Mouse (Mus musculus) megakaryocyte, embryonic 14.5 days (primary cell): ENCODE results near the gene Cyp4f40. TPM values are rescaled to one million over a fixed set of nuclear protein-coding genes. Genes with fewer than 3 reads are reported as not detected.
A peak's percentile ranks its signal among the peaks of the same experiment; 100 is the strongest.
"Not testable (repeated sequence)": the region's sequence is repeated elsewhere in the genome, so short reads cannot be mapped to it uniquely, and the experiment has no call there.

Experiments used
- H3K27me3 ChIP-seq: replicated peaks from 2 replicates; pipeline ENCODE3; 2012; ENCODE audit warnings: inconsistent platforms
- H3K36me3 ChIP-seq: replicated peaks from 2 replicates; pipeline ENCODE3; 2012; ENCODE audit warnings: low read length, inconsistent platforms, mixed read lengths
- H3K4me1 ChIP-seq: 2 replicates; pipeline ENCODE4 v1.6.1; 2012; ENCODE audit warnings: inconsistent platforms
- H3K4me3 ChIP-seq: replicated peaks from 2 replicates; pipeline ENCODE3; 2012; ENCODE audit warnings: moderate library complexity, mild to moderate bottlenecking, inconsistent platforms
- H3K9me3 ChIP-seq: 2 replicates; pipeline ENCODE4 v1.6.1; 2012; ENCODE audit warnings: inconsistent platforms
- FLI1 ChIP-seq: IDR thresholded peaks from 2 replicates; pipeline ENCODE4 v1.6.1; 2012; ENCODE audit warnings: low read length, inconsistent platforms, mixed read lengths
- GATA1 ChIP-seq: IDR thresholded peaks from 3 replicates; pipeline ENCODE4 v1.6.1; 2012; ENCODE audit warnings: mixed read lengths, low read length, inconsistent platforms, borderline replicate concordance
- polyA plus RNA-seq: library from polyadenylated mRNA; stranded (reverse); fragments of >175 nt; gene quantifications from 2 replicates; pipeline ENCODE4 v1.2.3, GENCODE M21; 2012; ENCODE audit warnings: low replicate concordance; ENCODE audit not compliant: insufficient read depth

Cyp4f40 gene
- 0.74 and 22.2 TPM in 2 replicates for polyA plus RNA-seq

DNA sequence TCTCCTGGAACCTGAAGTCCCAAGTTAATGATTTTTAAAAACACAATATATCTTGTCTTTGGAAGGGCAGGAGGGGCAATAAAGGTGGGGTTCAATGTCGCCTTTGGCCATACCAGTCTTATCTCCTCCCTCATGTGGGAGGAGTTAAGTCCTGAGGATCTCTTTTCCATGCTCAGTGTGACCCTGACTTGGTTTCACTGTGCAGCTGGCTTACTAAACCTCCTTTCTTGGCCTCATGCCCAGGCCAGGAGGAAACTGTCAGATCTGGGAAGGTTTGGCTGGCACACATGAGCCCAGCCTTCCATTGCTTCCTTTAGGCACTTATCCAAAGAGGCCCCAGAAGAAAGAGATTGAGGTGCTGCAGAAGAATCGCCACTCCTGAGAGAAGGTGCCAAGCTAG is at the start of gene Cyp4f40:
Cyp4f40 (plus strand) TSS at position 189 of the 400 bp plus-strand sequence.
- no peaks in the 10 kb centered on the region for H3K4me1 ChIP-seq

DNA sequence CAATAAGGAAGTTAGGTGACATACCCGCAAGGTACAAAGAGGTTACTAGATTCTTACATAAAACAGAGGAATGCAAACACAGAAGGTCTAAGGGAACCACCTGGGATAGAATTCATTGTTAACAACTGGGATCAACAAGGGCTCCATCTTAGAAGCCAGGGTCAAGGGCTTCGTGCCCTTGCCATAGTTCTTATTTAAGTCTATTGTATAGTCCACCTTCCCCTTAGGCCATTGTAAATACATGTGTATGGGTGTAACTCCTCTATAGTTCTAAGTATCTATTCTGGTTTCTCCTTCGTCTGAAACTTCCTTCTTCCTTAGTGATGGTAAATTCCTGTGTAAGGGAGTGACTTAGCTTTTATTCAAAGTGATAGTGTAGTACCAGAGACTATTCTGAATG is 48.5 kb upstream of the Cyp4f40 start:
- H3K4me1 ChIP-seq: peaks cover 12% of the 10 kb centered on the region; the same call in 1 of the 2 replicates
- not testable (repeated sequence) for H3K9me3 ChIP-seq, H3K36me3 ChIP-seq, H3K27me3 ChIP-seq, H3K4me3 ChIP-seq

More for the DNA sequence above, at the start of gene Cyp4f40:
- Histone ChIP-seq H3K9me3 (no peaks in the 10 kb centered on the region), H3K4me3 (no peak within 1 kb of the TSS), H3K27me3 (peaks cover 3% of the 10 kb centered on the region), H3K36me3 (no peaks in the 10 kb centered on the region)
- TF ChIP-seq GATA1 (no peak), FLI1 (no peak)

DNA sequence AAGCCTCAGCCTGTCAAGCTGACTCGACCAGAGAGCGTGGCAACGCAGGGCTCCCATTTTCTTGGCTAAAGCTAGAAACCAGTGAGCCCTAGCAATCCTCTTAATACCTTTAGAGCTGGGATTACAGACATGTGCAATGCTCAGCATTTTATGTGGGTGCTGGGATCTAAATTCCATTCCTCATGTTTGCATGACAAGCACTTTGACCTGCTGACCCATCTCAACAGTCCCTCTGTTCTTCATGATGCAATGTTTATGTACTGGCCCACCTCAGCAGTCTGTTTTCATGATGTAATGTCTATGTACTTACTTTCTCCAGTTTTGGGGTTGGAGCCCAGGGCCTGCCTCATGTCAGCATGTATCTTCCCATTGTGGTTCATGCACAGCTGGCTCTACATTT is 47.8 kb upstream of the Cyp4f40 start:
- H3K9me3 ChIP-seq: peaks cover 4% of the 10 kb centered on the region
- TF ChIP-seq GATA1 (no peak), FLI1 (no peak)

DNA sequence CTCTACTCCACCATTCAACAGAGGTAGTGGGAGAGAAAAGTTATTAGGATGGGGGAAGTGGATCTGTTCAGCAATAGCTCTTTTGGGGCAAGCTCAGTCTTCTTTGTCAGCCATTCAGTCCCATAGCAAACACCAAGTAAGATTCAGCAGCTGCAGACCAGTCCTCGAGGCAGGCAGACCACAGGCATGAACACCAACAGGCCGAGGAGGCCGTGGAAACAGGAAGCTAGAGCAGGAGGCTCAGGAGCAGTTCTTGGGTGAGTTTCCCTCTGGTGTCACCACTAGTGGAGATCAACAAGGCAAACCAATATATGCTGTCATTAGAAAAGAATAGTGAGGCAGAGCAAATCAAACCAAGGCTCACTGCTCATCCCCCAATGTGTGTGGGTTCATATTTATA is 46.3 kb upstream of the Cyp4f40 start:
- H3K9me3 ChIP-seq: peaks cover 12% of the 10 kb centered on the region
- no peak overlapping the region for H3K4me3 ChIP-seq
- H3K27me3 ChIP-seq: no peaks in the 10 kb centered on the region
- TF ChIP-seq FLI1: no peak
- no peak for TF ChIP-seq GATA1
- H3K36me3 ChIP-seq: no peaks in the 10 kb centered on the region
- H3K4me1 ChIP-seq: peaks cover 12% of the 10 kb centered on the region; the same call in 1 of the 2 replicates

More for the DNA sequence above, 47.8 kb upstream of the Cyp4f40 start:
- no peaks in the 10 kb centered on the region for H3K36me3 ChIP-seq
- H3K4me3 ChIP-seq: no peak overlapping the region
- no peaks in the 10 kb centered on the region for H3K27me3 ChIP-seq
- H3K4me1 ChIP-seq: peaks cover 12% of the 10 kb centered on the region; the same call in 1 of the 2 replicates

DNA sequence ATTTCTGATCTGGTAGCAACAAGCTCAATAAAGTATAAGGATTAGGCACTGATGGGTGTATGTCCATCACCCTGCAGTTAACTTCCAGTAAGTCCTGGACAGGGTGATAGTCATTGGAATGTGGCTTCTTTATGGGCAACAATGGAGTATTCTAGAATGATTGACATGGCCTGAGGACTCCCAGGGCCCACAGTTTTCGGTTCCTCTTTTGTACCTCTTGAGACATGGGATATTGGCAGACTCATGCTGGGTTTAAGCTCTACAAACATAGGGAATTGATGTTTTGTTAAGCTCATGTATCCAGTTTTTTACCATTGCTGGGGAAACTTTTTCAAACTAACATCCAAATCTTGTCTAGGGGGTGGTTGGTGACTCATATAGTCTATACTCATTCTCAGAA is 41.4 kb upstream of the Cyp4f40 start:
- H3K27me3 ChIP-seq: no peaks in the 10 kb centered on the region

DNA sequence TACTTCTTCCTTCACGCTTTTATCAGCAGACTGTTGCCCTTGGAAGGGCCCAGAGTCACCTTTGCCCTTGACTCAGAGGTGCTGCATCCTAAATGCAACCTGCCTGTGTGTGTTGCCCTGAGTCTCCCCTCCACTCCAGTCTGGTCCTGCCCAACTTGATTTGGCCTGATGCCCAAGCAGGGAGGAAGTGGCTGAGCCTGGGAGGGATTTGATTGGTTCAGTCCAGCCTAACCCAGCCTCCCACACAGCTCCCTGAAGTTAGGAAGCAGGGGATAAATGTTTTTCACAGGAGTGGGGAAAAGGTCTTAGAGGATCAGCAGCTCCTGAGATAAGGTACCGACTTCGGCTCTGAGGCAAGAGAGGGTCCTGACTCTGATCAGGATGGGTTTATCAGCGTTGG is 37.7 kb upstream of the Cyp4f40 start, which contains the start of gene Cyp4f37:
Cyp4f37 (plus strand) TSS at position 292 of the 400 bp plus-strand sequence.
- not testable (repeated sequence) for H3K27me3 ChIP-seq, H3K36me3 ChIP-seq
- Histone ChIP-seq H3K4me3 (peak within 1 kb of the TSS; percentile 75), H3K4me1 (peaks cover 14% of the 10 kb centered on the region; the same call in 1 of the 2 replicates), H3K9me3 (peaks cover 43% of the 10 kb centered on the region)

More for the DNA sequence above, 41.4 kb upstream of the Cyp4f40 start:
- Histone ChIP-seq H3K4me1 (peaks cover 14% of the 10 kb centered on the region), H3K36me3 (no peaks in the 10 kb centered on the region), H3K9me3 (peaks cover 48% of the 10 kb centered on the region), H3K4me3 (no peak overlapping the region)
- TF ChIP-seq GATA1: no peak
- TF ChIP-seq FLI1: no peak

DNA sequence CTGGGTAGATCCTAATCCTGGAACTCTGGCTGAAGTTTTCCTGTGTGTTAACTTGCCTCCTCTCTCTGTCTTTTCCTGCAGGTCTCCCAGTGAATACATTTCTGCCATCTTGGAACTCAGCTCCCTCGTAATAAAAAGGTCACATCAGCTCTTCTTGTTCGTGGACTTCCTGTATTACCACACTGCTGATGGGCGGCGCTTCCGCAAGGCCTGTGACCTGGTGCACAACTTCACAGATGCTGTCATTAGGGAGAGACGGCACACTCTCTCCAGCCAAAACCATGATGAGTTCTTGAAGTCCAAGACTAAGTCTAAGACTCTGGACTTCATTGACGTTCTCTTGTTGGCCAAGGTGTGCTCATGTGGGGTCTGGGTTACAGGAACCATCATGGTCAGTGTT is 29.0 kb upstream of the Cyp4f40 start:
- H3K4me1 ChIP-seq, H3K9me3 ChIP-seq, H3K4me3 ChIP-seq, H3K36me3 ChIP-seq, H3K27me3 ChIP-seq: not testable (repeated sequence)

DNA sequence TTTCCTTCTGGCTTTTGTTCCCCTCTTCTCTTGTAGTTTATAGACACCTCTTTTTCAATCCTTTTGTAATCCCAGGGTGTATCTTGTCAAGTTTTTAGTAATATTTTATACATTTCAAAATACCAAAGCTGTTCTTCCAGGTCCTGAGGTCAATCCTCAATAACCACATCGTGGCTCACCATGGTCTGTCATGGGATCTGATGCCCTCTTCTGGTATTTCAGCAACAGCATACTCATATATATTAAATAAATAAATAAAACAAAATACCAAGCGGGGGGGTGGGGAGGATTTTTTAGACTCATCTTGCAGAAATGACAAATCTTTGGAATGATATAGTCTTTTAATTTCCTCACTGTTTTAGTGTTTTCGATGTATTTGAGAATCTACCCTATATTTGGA is 26.8 kb upstream of the Cyp4f40 start:
- Histone ChIP-seq H3K4me1 (peaks cover 26% of the 10 kb centered on the region), H3K4me3 (no peak overlapping the region), H3K9me3 (peaks cover 3% of the 10 kb centered on the region; the same call in 1 of the 2 replicates), H3K36me3 (no peaks in the 10 kb centered on the region), H3K27me3 (peaks cover 8% of the 10 kb centered on the region)
- no peak for TF ChIP-seq FLI1
- no peak for TF ChIP-seq GATA1

DNA sequence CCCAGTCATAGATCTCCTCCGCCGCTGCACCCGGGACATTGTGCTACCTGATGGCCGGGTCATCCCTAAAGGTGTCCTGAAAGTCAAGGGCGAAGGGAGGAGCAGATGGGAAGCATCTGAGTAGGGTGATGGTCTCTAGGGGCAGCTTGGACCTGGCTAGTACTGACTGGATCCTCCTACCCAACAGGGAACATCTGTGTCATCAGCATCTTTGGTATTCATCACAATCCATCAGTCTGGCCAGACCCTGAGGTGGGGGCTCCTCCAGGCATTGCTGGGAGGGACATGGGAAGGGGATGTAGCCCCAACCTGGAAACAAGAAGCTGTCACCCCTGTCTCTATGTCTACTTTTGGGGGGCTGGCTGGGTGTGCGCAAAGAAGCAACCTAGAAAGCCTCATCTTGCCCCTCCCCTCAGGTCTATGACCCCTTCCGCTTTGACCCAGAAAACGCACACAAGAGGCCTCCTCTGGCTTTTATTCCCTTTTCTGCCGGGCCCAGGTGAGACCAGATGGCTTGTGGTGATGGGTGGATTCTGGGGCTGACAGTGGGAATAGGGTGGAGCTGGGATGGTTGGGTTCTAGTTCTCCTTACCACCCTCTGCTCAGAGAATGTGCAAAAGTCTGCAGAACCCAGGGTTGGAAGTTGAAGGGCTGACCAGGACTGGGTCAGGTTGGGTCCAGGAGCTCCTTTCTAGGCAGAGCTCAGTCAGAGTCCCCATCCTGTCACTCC is 24.3 kb upstream of the Cyp4f40 start:
- H3K36me3 ChIP-seq, H3K9me3 ChIP-seq, H3K27me3 ChIP-seq: not testable (repeated sequence)
- Histone ChIP-seq H3K4me1 (peaks cover 33% of the 10 kb centered on the region), H3K4me3 (peak overlapping the region; percentile 81)

DNA sequence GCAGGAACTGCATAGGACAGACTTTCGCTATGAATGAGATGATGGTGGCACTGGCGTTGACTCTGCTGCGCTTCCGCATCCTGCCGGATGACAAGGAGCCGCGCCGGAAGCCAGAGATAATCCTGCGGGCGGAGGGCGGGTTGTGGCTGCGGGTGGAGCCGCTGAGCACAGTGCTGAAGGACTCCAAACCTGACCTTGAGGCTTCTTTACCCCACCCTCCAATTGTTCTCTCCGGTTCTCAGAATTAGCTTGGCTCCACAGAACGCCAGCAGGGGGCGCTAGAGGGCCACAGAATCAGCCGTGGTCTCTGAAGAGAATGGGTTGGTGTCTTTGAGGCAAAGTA is 23.8 kb upstream of the Cyp4f40 start:
- Histone ChIP-seq H3K4me3 (peak overlapping the region; percentile 81), H3K9me3 (peaks cover 4% of the 10 kb centered on the region; the same call in 1 of the 2 replicates), H3K27me3 (peaks cover 8% of the 10 kb centered on the region), H3K4me1 (peaks cover 39% of the 10 kb centered on the region), H3K36me3 (no peaks in the 10 kb centered on the region)
- TF ChIP-seq GATA1: no peak
- no peak for TF ChIP-seq FLI1

DNA sequence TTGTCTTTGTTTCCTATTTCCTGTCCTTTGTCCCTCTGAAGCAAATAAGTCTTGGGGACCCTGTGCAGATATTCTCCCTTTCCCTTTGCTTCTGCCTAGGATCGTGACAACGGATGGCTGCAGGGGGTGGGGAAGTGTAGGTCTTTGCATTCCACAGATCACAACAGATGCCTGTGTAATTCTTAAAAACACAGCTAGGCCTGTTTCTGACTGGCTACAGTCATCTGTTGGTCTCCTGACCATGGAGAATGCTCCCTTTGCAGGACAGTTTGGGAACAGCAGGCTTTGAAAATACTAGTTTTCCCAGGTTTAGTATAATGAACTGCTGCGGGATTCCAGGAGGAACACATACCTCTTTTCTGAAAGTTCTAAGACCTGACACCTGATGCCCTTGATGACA is 22.4 kb upstream of the Cyp4f40 start:
- Histone ChIP-seq H3K9me3 (peaks cover 4% of the 10 kb centered on the region; the same call in 1 of the 2 replicates), H3K4me3 (no peak overlapping the region), H3K4me1 (peaks cover 43% of the 10 kb centered on the region), H3K36me3 (no peaks in the 10 kb centered on the region), H3K27me3 (peaks cover 8% of the 10 kb centered on the region)
- no peak for TF ChIP-seq FLI1
- no peak for TF ChIP-seq GATA1
